Mouse (Mus musculus): ENCODE data around the gene Gabarap. TPM values are rescaled to one million over a fixed set of nuclear protein-coding genes. Genes with fewer than 3 reads are reported as not detected.
"Not testable (repeated sequence)": the region's sequence is repeated elsewhere in the genome, so short reads cannot be mapped to it uniquely, and the experiment has no call there.

Gene Gabarap
- polyA plus RNA-seq, 1 experiment from 2014 or later, result 536 TPM

- no peaks in the 10 kb centered on the region for H3K9me3 ChIP-seq (ENCODE audit: control insufficient read depth, low read length)
- no peak overlapping the region for H3K27ac ChIP-seq (ENCODE audit: low read length)
- no peaks in the 10 kb centered on the region for H3K27me3 ChIP-seq (ENCODE audit: control insufficient read depth, insufficient read depth, low read depth, low read length)
- peak overlapping the region; percentile 89 for H3K4me2 ChIP-seq (ENCODE audit: low read depth, low read length)
- H3K9ac ChIP-seq (ENCODE audit: low read length), result 0 out of 2 replicates have a peak overlapping the region, but pooled peaks have one; percentile 79
- peak overlapping the region; percentile 74 for H3K4me3 ChIP-seq (ENCODE audit: low read length)
- 62% methylated on average over 6 of the region's 6 CpGs for WGBS
- ATAC-seq (ENCODE audit: low read depth), result no peak
- H3K4me1 ChIP-seq (replicated peaks; ENCODE audit: control insufficient read depth, insufficient read depth, low read length), result peaks cover 39% of the 10 kb centered on the region
- peaks cover 20% of the 10 kb centered on the region for H3K36me3 ChIP-seq (ENCODE audit: control insufficient read depth, insufficient read depth, low read length)
Measured at GRCm38 (mm10) chr11:70015677-70016076, 24.7 kb downstream of the Gabarap start.

GRCm38 (mm10) chr11:70016177-70016576 is 25.2 kb downstream of the Gabarap start:
- Histone ChIP-seq H3K4me1 (replicated peaks; ENCODE audit: control insufficient read depth, insufficient read depth, low read length) (peaks cover 40% of the 10 kb centered on the region), H3K36me3 (ENCODE audit: control insufficient read depth, insufficient read depth, low read length) (peaks cover 16% of the 10 kb centered on the region)
- not testable (repeated sequence) for H3K4me3 ChIP-seq (ENCODE audit: low read length); H3K9me3 ChIP-seq (ENCODE audit: control insufficient read depth, low read length); H3K9ac ChIP-seq (ENCODE audit: low read length); H3K4me2 ChIP-seq (ENCODE audit: low read depth, low read length); H3K27ac ChIP-seq (ENCODE audit: low read length); ATAC-seq (ENCODE audit: low read depth); H3K27me3 ChIP-seq (ENCODE audit: control insufficient read depth, insufficient read depth, low read depth, low read length)
- WGBS, result 68% methylated on average over 2 of the region's 2 CpGs

- ATAC-seq (ENCODE audit: low read depth), result no peak
- Histone ChIP-seq H3K9ac (ENCODE audit: low read length) (peak within 1 kb of the TSS; percentile 84), H3K4me2 (ENCODE audit: low read depth, low read length) (peak within 1 kb of the TSS; percentile 92), H3K27ac (ENCODE audit: low read length) (peak within 1 kb of the TSS; percentile 16; the same call in 1 of the 2 replicates), H3K27me3 (ENCODE audit: control insufficient read depth, insufficient read depth, low read depth, low read length) (no peaks in the 10 kb centered on the region), H3K4me1 (replicated peaks; ENCODE audit: control insufficient read depth, insufficient read depth, low read length) (peaks cover 44% of the 10 kb centered on the region), H3K9me3 (ENCODE audit: control insufficient read depth, low read length) (no peaks in the 10 kb centered on the region), H3K36me3 (ENCODE audit: control insufficient read depth, insufficient read depth, low read length) (peaks cover 11% of the 10 kb centered on the region), H3K4me3 (ENCODE audit: low read length) (no peak within 1 kb of the TSS)
- WGBS, result 62% methylated on average over 3 of the region's 3 CpGs
Measured at GRCm38 (mm10) chr11:70016669-70017068, 25.7 kb downstream of the Gabarap start, which contains the start of gene Dlg4. Gene Dlg4 (plus strand): TSS chr11:70016942.

GRCm38 (mm10) chr11:70017199-70017767 is 26.3 kb downstream of the Gabarap start:
- peak overlapping the region; percentile 84 for H3K9ac ChIP-seq (ENCODE audit: low read length)
- H3K4me1 ChIP-seq (replicated peaks; ENCODE audit: control insufficient read depth, insufficient read depth, low read length), result peaks cover 45% of the 10 kb centered on the region
- H3K4me2 ChIP-seq (ENCODE audit: low read depth, low read length), result peak overlapping the region; percentile 92; the same call in 1 of the 2 replicates
- 37% methylated on average over 7 of the region's 7 CpGs for WGBS
- no peak for ATAC-seq (ENCODE audit: low read depth)
- H3K27me3 ChIP-seq (ENCODE audit: control insufficient read depth, insufficient read depth, low read depth, low read length), result no peaks in the 10 kb centered on the region
- H3K9me3 ChIP-seq (ENCODE audit: control insufficient read depth, low read length), result no peaks in the 10 kb centered on the region
- no peak overlapping the region for H3K27ac ChIP-seq (ENCODE audit: low read length)
- H3K4me3 ChIP-seq (ENCODE audit: low read length), result no peak overlapping the region
- H3K36me3 ChIP-seq (ENCODE audit: control insufficient read depth, insufficient read depth, low read length), result peaks cover 6% of the 10 kb centered on the region

GRCm38 (mm10) chr11:70018131-70018990 is 27.4 kb downstream of the Gabarap start:
- H3K36me3 ChIP-seq (ENCODE audit: control insufficient read depth, insufficient read depth, low read length), result no peaks in the 10 kb centered on the region
- H3K27me3 ChIP-seq (ENCODE audit: control insufficient read depth, insufficient read depth, low read depth, low read length), result no peaks in the 10 kb centered on the region
- no peak for ATAC-seq (ENCODE audit: low read depth)

GRCm38 (mm10) chr11:70019495-70020021 is 28.6 kb downstream of the Gabarap start:
- H3K36me3 ChIP-seq (ENCODE audit: control insufficient read depth, insufficient read depth, low read length), result no peaks in the 10 kb centered on the region
- WGBS, result 8% methylated on average over 1 of the region's 2 CpGs
- H3K9me3 ChIP-seq (ENCODE audit: control insufficient read depth, low read length), result no peaks in the 10 kb centered on the region
- H3K27ac ChIP-seq (ENCODE audit: low read length), result peak overlapping the region; percentile 43
- H3K9ac ChIP-seq (ENCODE audit: low read length), result peak overlapping the region; percentile 39; the same call in 1 of the 2 replicates
- 0 out of 2 replicates have a peak, but pooled peaks cover 2% of the 10 kb centered on the region for H3K27me3 ChIP-seq (ENCODE audit: control insufficient read depth, insufficient read depth, low read depth, low read length)
- no peak for ATAC-seq (ENCODE audit: low read depth)
- peaks cover 46% of the 10 kb centered on the region for H3K4me1 ChIP-seq (replicated peaks; ENCODE audit: control insufficient read depth, insufficient read depth, low read length)
- peak overlapping the region; percentile 63 for H3K4me3 ChIP-seq (ENCODE audit: low read length)
- peak overlapping the region; percentile 92 for H3K4me2 ChIP-seq (ENCODE audit: low read depth, low read length)

More at GRCm38 (mm10) chr11:70018131-70018990, 27.4 kb downstream of the Gabarap start:
- Histone ChIP-seq H3K4me3 (ENCODE audit: low read length) (peak overlapping the region; percentile 63), H3K4me2 (ENCODE audit: low read depth, low read length) (peak overlapping the region; percentile 92), H3K27ac (ENCODE audit: low read length) (peak overlapping the region; percentile 81), H3K4me1 (replicated peaks; ENCODE audit: control insufficient read depth, insufficient read depth, low read length) (peaks cover 46% of the 10 kb centered on the region), H3K9me3 (ENCODE audit: control insufficient read depth, low read length) (no peaks in the 10 kb centered on the region), H3K9ac (ENCODE audit: low read length) (peak overlapping the region; percentile 84)
- WGBS, result 2% methylated on average over 24 of the region's 25 CpGs

GRCm38 (mm10) chr11:70020022-70020631 is 29.2 kb downstream of the Gabarap start:
- H3K9ac ChIP-seq (ENCODE audit: low read length), result peak overlapping the region; percentile 39; the same call in 1 of the 2 replicates
- H3K4me3 ChIP-seq (ENCODE audit: low read length), result peak overlapping the region; percentile 63
- peak overlapping the region; percentile 92 for H3K4me2 ChIP-seq (ENCODE audit: low read depth, low read length)
- peaks cover 43% of the 10 kb centered on the region for H3K4me1 ChIP-seq (replicated peaks; ENCODE audit: control insufficient read depth, insufficient read depth, low read length)
- H3K36me3 ChIP-seq (ENCODE audit: control insufficient read depth, insufficient read depth, low read length), result no peaks in the 10 kb centered on the region
- H3K9me3 ChIP-seq (ENCODE audit: control insufficient read depth, low read length), result no peaks in the 10 kb centered on the region
- no peak for ATAC-seq (ENCODE audit: low read depth)
- H3K27ac ChIP-seq (ENCODE audit: low read length), result peak overlapping the region; percentile 69
- WGBS, result 14% methylated on average over 8 of the region's 8 CpGs
- 0 out of 2 replicates have a peak, but pooled peaks cover 2% of the 10 kb centered on the region for H3K27me3 ChIP-seq (ENCODE audit: control insufficient read depth, insufficient read depth, low read depth, low read length)

- Histone ChIP-seq H3K9me3 (ENCODE audit: control insufficient read depth, low read length) (no peaks in the 10 kb centered on the region), H3K4me3 (ENCODE audit: low read length) (peak overlapping the region; percentile 63), H3K4me2 (ENCODE audit: low read depth, low read length) (peak overlapping the region; percentile 92), H3K36me3 (ENCODE audit: control insufficient read depth, insufficient read depth, low read length) (no peaks in the 10 kb centered on the region), H3K27ac (ENCODE audit: low read length) (peak overlapping the region; percentile 78), H3K9ac (ENCODE audit: low read length) (peak overlapping the region; percentile 59), H3K27me3 (ENCODE audit: control insufficient read depth, insufficient read depth, low read depth, low read length) (0 out of 2 replicates have a peak, but pooled peaks cover 2% of the 10 kb centered on the region), H3K4me1 (replicated peaks; ENCODE audit: control insufficient read depth, insufficient read depth, low read length) (peaks cover 43% of the 10 kb centered on the region)
- ATAC-seq (ENCODE audit: low read depth), result peak; percentile 89
- under 1% methylated on average over 8 of the region's 8 CpGs for WGBS
Measured at GRCm38 (mm10) chr11:70020731-70021263, 29.9 kb downstream of the Gabarap start.

All from lung, embryonic 16.5 days (tissue).